Mouse (Mus musculus) 416B (cell line): ENCODE measurements around the gene Rbx1.
A peak's percentile ranks its signal among the peaks of the same experiment; 100 is the strongest.

Source experiments
- DNase-seq: peaks from one replicate; pipeline ENCODE4 v3.0.0; 2011; ENCODE audit warnings: low read depth

The Rbx1 gene

GRCm38 (mm10) chr15:81483691-81484090 is 17.6 kb downstream of the Rbx1 start:
- no peak for DNase-seq

- DNase-seq, result peak; percentile 79
Measured at GRCm38 (mm10) chr15:81485483-81485882, 19.4 kb downstream of the Rbx1 start.

GRCm38 (mm10) chr15:81503466-81503865 is 37.4 kb downstream of the Rbx1 start:
- no peak for DNase-seq

GRCm38 (mm10) chr15:81503995-81504394 is 37.9 kb downstream of the Rbx1 start:
- DNase-seq, result no peak

- peak; percentile 81 for DNase-seq
Measured at GRCm38 (mm10) chr15:81507201-81507600, 41.1 kb downstream of the Rbx1 start.

- peak; percentile 73 for DNase-seq
Measured at GRCm38 (mm10) chr15:81510621-81511020, 44.5 kb downstream of the Rbx1 start.

GRCm38 (mm10) chr15:81511601-81512261 is 45.6 kb downstream of the Rbx1 start:
- peak; percentile 94 for DNase-seq

GRCm38 (mm10) chr15:81514111-81514971 is 48.2 kb downstream of the Rbx1 start:
- DNase-seq, result peak; percentile 99

GRCm38 (mm10) chr15:81515221-81515620 is 49.1 kb downstream of the Rbx1 start:
- no peak for DNase-seq

GRCm38 (mm10) chr15:81518031-81518430 is 51.9 kb downstream of the Rbx1 start:
- no peak for DNase-seq

GRCm38 (mm10) chr15:81518761-81519160 is 52.7 kb downstream of the Rbx1 start:
- DNase-seq, result no peak

GRCm38 (mm10) chr15:81522036-81522751 is 56.1 kb downstream of the Rbx1 start:
- peak; percentile 99 for DNase-seq

GRCm38 (mm10) chr15:81522761-81523168 is 56.7 kb downstream of the Rbx1 start:
- DNase-seq, result peak; percentile 96

- peak; percentile 99 for DNase-seq
Measured at GRCm38 (mm10) chr15:81523169-81523871, 57.2 kb downstream of the Rbx1 start.

- peak; percentile 76 for DNase-seq
Measured at GRCm38 (mm10) chr15:81523901-81524300, 57.8 kb downstream of the Rbx1 start.
